ENCODE assay signal across 9 mouse cellular contexts in the genomic region with DNA sequence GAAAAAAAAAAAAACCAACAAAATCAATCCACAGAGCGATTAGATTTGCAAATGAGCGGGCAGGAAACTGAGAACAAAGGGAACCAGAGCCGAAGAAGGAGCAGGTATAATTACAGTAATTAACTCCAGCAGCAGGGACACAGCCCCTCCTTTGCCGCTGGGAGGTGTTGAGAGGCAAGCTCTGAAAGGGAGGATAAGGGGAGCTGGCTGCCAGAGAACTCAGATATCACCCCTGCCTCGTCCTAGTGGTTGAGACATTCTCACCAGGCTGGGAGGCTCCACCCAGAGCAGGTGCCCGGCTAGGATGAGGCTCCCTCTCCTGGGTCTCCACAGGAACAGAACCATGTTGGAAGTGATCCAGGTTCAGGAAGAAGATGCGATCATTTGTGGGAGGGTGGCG.
DNase-seq lines count a peak whose midpoint lies in the region; ATAC-seq lines count a peak whose summit lies in the region.
"Had no signal": no experiment of that assay in that cellular context is flagged by ENCODE, and none has a peak within 500 bp of the region (broad histone marks: within the 10 kb centered on the region; RNA-seq: fewer than 3 reads in every experiment).

No protein-coding gene starts in this region.

- H3K9ac ChIP-seq in hindbrain, embryonic 12.5 days: no peak overlapping the region
- H3K9ac ChIP-seq in midbrain, embryonic 15.5 days: no peak overlapping the region
- H3K9ac ChIP-seq: liver, embryonic 15.5 days had no signal

- no peak overlapping the region for H3K4me3 ChIP-seq in hindbrain, embryonic 12.5 days
- H3K4me3 ChIP-seq in midbrain, embryonic 15.5 days: no peak overlapping the region
- H3K4me3 ChIP-seq: liver, embryonic 15.5 days had no signal

- no peaks in the 10 kb centered on the region for H3K27me3 ChIP-seq in hindbrain, embryonic 12.5 days
- H3K27me3 ChIP-seq in midbrain, embryonic 15.5 days (replicated peaks): no peaks in the 10 kb centered on the region
- H3K27me3 ChIP-seq: liver, embryonic 15.5 days had no signal

- H3K27ac ChIP-seq in hindbrain, embryonic 12.5 days: no peak overlapping the region
- H3K27ac ChIP-seq in midbrain, embryonic 15.5 days: no peak overlapping the region
- H3K27ac ChIP-seq: liver, embryonic 15.5 days had no signal

- intact Hi-C loops in gastrocnemius, postnatal 14 days (cut with DNase I; ENCODE audit: low total_unique reads): no loop called here

- 25% methylated on average over 8 of the region's 8 CpGs for WGBS in hindbrain, embryonic 12.5 days
- 17% methylated on average over 8 of the region's 8 CpGs for WGBS in midbrain, embryonic 15.5 days

- peak; percentile 56; the same call in 1 of the 2 replicates for ATAC-seq in hindbrain, embryonic 12.5 days (ENCODE audit: low FRiP score)
- peak; percentile 73 for ATAC-seq in midbrain, embryonic 15.5 days (replicated peaks)
- ATAC-seq in monocyte, adult 5-6 weeks (replicated peaks; ENCODE audit: insufficient number of reproducible peaks, low FRiP score, low TSS enrichment, poor library complexity, severe bottlenecking): no peak

- no peak overlapping the region for H3K4me2 ChIP-seq in hindbrain, embryonic 12.5 days (replicated peaks)
- no peak overlapping the region for H3K4me2 ChIP-seq in midbrain, embryonic 15.5 days
- H3K4me2 ChIP-seq: liver, embryonic 15.5 days had no signal

- H3K4me1 ChIP-seq in hindbrain, embryonic 12.5 days: no peaks in the 10 kb centered on the region
- no peaks in the 10 kb centered on the region for H3K4me1 ChIP-seq in midbrain, embryonic 15.5 days
- H3K4me1 ChIP-seq: liver, embryonic 15.5 days had no signal

- no peaks in the 10 kb centered on the region for H3K36me3 ChIP-seq in hindbrain, embryonic 12.5 days
- H3K36me3 ChIP-seq in midbrain, embryonic 15.5 days (replicated peaks): no peaks in the 10 kb centered on the region
- H3K36me3 ChIP-seq: liver, embryonic 15.5 days had no signal

- peak; percentile 86 for DNase-seq in brain, adult 2 months (ENCODE audit: low read depth, low spot score)
- DNase-seq in embryo, embryonic 11 days: peak; percentile 22
- DNase-seq in gastrocnemius, postnatal 14 days: no peak
- DNase-seq in adrenal gland, postnatal 4 days (ENCODE audit: low spot score in 2 of 2): no peak
- DNase-seq in cerebellum, adult 8-10 months: no peak

- H3K9me3 ChIP-seq in hindbrain, embryonic 12.5 days (replicated peaks): no peaks in the 10 kb centered on the region
- no peaks in the 10 kb centered on the region for H3K9me3 ChIP-seq in midbrain, embryonic 15.5 days
- H3K9me3 ChIP-seq: liver, embryonic 15.5 days had no signal

Comparison
In these comparisons a context has a peak if more than half of its experiments do, and no peak if none do; other contexts are left out.
1. DNase-seq: peak in brain, adult 2 months (single experiment) and embryo, embryonic 11 days (single experiment); none in gastrocnemius, postnatal 14 days (single experiment), adrenal gland, postnatal 4 days (0 of 2) and cerebellum, adult 8-10 months (single experiment).